Mouse (Mus musculus) embryonic facial prominence, embryonic 11.5 days (tissue): Measurements from ENCODE around the gene Fgfr2. TPM values are rescaled to one million over a fixed set of nuclear protein-coding genes. Genes with fewer than 3 reads are reported as not detected.

ENCODE experiments used
- ATAC-seq: fragments of 200-750 bp; cut with Nextera tagmentation; replicated peaks from 2 replicates; pipeline ENCODE4 v1.8.0; 2017; ENCODE audit warnings: low read depth; ENCODE audit not compliant: insufficient number of reproducible peaks, low FRiP score, low TSS enrichment
- DNase-seq: peaks from one replicate; pipeline ENCODE4 v3.0.0-alpha.2; 2015; ENCODE audit warnings: low spot score
- H3K27ac ChIP-seq: fragments of 300-500 bp; sonication (generic); replicated peaks from 2 replicates; pipeline ENCODE4 v1.5.1; 2014; ENCODE audit warnings: mild to moderate bottlenecking, low read depth, low read length, control low read depth
- H3K27me3 ChIP-seq: fragments of 300-500 bp; sonication (generic); 2 replicates; pipeline ENCODE4 v1.6.1; 2014; ENCODE audit warnings: mild to moderate bottlenecking, low read length, moderate library complexity, mixed read lengths; ENCODE audit not compliant: control insufficient read depth, insufficient read depth
- H3K36me3 ChIP-seq: fragments of 300-500 bp; sonication (generic); replicated peaks from 2 replicates; pipeline ENCODE4 v1.6.1; 2014; ENCODE audit warnings: low read depth, mild to moderate bottlenecking, low read length, moderate library complexity, mixed read lengths; ENCODE audit not compliant: control insufficient read depth, insufficient read depth
- H3K4me1 ChIP-seq: fragments of 300-500 bp; sonication (generic); 2 replicates; pipeline ENCODE4 v1.6.1; 2014; ENCODE audit warnings: low read length, mixed read lengths; ENCODE audit not compliant: control insufficient read depth, insufficient read depth
- H3K4me2 ChIP-seq: fragments of 300-500 bp; sonication (generic); 2 replicates; pipeline ENCODE4 v1.6.1; 2014; ENCODE audit warnings: low read depth, mild to moderate bottlenecking, control low read depth, low read length, moderate library complexity
- H3K4me3 ChIP-seq: fragments of 300-500 bp; sonication (generic); 2 replicates; pipeline ENCODE4 v1.5.1; 2014; ENCODE audit warnings: low read depth, low read length, control low read depth
- H3K9ac ChIP-seq: fragments of 300-500 bp; sonication (generic); replicated peaks from 2 replicates; pipeline ENCODE4 v1.6.1; 2014; ENCODE audit warnings: mild to moderate bottlenecking, control low read depth, low read length
- H3K9me3 ChIP-seq: fragments of 300-500 bp; sonication (generic); replicated peaks from 2 replicates; pipeline ENCODE4 v1.6.1; 2016; ENCODE audit warnings: mild to moderate bottlenecking, low read length, inconsistent platforms, mixed read lengths; ENCODE audit not compliant: control insufficient read depth
- WGBS: fragments of 180-500 bp; shearing (Covaris S2); extraction: QIAGEN DNeasy Blood & Tissue Kit; methylation state at CpG from one replicate; pipeline ENCODE4 v1.1.7; 2014; 5-methylcytosine and 5-hydroxymethylcytosine counted together
- polyA plus RNA-seq: library from polyadenylated mRNA; unstranded; fragments of >200 nt; fragmentation: Nextera tagmentation; extraction: Ambion mirVana; gene quantifications from 2 replicates; pipeline ENCODE4 v1.2.1, GENCODE M21; 2014

The Fgfr2 gene
- polyA plus RNA-seq, 1 experiment from 2014 or later, result 75.6 TPM

DNA sequence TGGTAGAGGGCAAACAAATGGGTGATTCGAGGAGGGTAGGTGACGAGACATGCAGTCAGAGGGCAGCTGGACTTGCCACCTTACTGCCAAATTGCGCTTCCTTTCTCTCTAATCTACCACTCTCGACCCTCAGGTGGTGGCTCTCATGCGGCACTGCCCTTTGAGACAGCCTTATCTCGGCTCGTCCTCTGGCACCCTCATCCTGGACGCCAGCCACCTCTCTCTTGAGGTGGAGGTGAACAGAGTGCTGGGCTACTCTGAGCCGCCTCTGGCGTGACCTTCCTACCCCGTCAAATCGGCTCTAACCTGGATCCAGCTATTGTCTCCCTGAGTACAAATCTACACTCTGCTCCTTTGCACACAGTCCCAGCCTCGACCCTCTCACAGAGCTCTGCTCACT is 344.5 kb downstream of the Fgfr2 start:
- no peak overlapping the region for H3K9ac ChIP-seq
- H3K9me3 ChIP-seq, result no peaks in the 10 kb centered on the region
- no peaks in the 10 kb centered on the region for H3K36me3 ChIP-seq
- 90% methylated on average over 13 of the region's 13 CpGs for WGBS
- DNase-seq (no peak), ATAC-seq (no peak)
- H3K4me3 ChIP-seq, result no peak overlapping the region
- H3K4me2 ChIP-seq, result no peak overlapping the region
- no peaks in the 10 kb centered on the region for H3K27me3 ChIP-seq
- H3K4me1 ChIP-seq, result no peaks in the 10 kb centered on the region; the same call in none of the 2 replicates
- no peak overlapping the region for H3K27ac ChIP-seq

GRCm38 (mm10) chr7:132777728-132778453 is 345.3 kb downstream of the Fgfr2 start:
- Histone ChIP-seq H3K27me3 (no peaks in the 10 kb centered on the region), H3K4me3 (no peak overlapping the region), H3K36me3 (no peaks in the 10 kb centered on the region), H3K27ac (no peak overlapping the region), H3K4me2 (no peak overlapping the region), H3K9ac (no peak overlapping the region), H3K9me3 (no peaks in the 10 kb centered on the region), H3K4me1 (no peaks in the 10 kb centered on the region; the same call in none of the 2 replicates)
- ATAC-seq, result no peak
- 90% methylated on average over 1 of the region's 1 CpGs for WGBS
- no peak for DNase-seq

- no peak for ATAC-seq
- no peak overlapping the region for H3K4me3 ChIP-seq
- no peaks in the 10 kb centered on the region for H3K36me3 ChIP-seq
- no peaks in the 10 kb centered on the region for H3K9me3 ChIP-seq
- H3K27me3 ChIP-seq, result no peaks in the 10 kb centered on the region
- H3K27ac ChIP-seq, result no peak overlapping the region
- peak; percentile 25 for DNase-seq
- H3K4me1 ChIP-seq, result no peaks in the 10 kb centered on the region; the same call in none of the 2 replicates
- WGBS, result 78% methylated on average over 7 of the region's 7 CpGs
- H3K9ac ChIP-seq, result no peak overlapping the region
- H3K4me2 ChIP-seq, result no peak overlapping the region
Measured at GRCm38 (mm10) chr7:132777117-132777516, 346.0 kb downstream of the Fgfr2 start.

GRCm38 (mm10) chr7:132776338-132777111 is 346.6 kb downstream of the Fgfr2 start:
- Histone ChIP-seq H3K9me3 (no peaks in the 10 kb centered on the region), H3K36me3 (no peaks in the 10 kb centered on the region), H3K27ac (no peak overlapping the region), H3K27me3 (no peaks in the 10 kb centered on the region), H3K4me3 (no peak overlapping the region), H3K9ac (no peak overlapping the region), H3K4me2 (no peak overlapping the region), H3K4me1 (no peaks in the 10 kb centered on the region; the same call in none of the 2 replicates)
- ATAC-seq, result no peak
- 82% methylated on average over 7 of the region's 7 CpGs for WGBS
- no peak for DNase-seq

GRCm38 (mm10) chr7:132775922-132776321 is 347.2 kb downstream of the Fgfr2 start:
- no peaks in the 10 kb centered on the region for H3K27me3 ChIP-seq

GRCm38 (mm10) chr7:132775333-132775732 is 347.8 kb downstream of the Fgfr2 start:
- Histone ChIP-seq H3K4me1 (no peaks in the 10 kb centered on the region; the same call in 1 of the 2 replicates), H3K4me2 (no peak overlapping the region), H3K4me3 (no peak overlapping the region), H3K9ac (no peak overlapping the region), H3K36me3 (no peaks in the 10 kb centered on the region), H3K27ac (no peak overlapping the region), H3K9me3 (no peaks in the 10 kb centered on the region), H3K27me3 (no peaks in the 10 kb centered on the region)
- WGBS, result 87% methylated on average over 5 of the region's 5 CpGs
- DNase-seq, result no peak
- no peak for ATAC-seq

More at GRCm38 (mm10) chr7:132775922-132776321, 347.2 kb downstream of the Fgfr2 start:
- Histone ChIP-seq H3K4me2 (no peak overlapping the region), H3K9me3 (no peaks in the 10 kb centered on the region), H3K4me1 (no peaks in the 10 kb centered on the region; the same call in none of the 2 replicates), H3K36me3 (no peaks in the 10 kb centered on the region), H3K4me3 (no peak overlapping the region), H3K9ac (no peak overlapping the region), H3K27ac (no peak overlapping the region)
- DNase-seq (no peak), ATAC-seq (no peak)
- 92% methylated on average over 10 of the region's 10 CpGs for WGBS

DNA sequence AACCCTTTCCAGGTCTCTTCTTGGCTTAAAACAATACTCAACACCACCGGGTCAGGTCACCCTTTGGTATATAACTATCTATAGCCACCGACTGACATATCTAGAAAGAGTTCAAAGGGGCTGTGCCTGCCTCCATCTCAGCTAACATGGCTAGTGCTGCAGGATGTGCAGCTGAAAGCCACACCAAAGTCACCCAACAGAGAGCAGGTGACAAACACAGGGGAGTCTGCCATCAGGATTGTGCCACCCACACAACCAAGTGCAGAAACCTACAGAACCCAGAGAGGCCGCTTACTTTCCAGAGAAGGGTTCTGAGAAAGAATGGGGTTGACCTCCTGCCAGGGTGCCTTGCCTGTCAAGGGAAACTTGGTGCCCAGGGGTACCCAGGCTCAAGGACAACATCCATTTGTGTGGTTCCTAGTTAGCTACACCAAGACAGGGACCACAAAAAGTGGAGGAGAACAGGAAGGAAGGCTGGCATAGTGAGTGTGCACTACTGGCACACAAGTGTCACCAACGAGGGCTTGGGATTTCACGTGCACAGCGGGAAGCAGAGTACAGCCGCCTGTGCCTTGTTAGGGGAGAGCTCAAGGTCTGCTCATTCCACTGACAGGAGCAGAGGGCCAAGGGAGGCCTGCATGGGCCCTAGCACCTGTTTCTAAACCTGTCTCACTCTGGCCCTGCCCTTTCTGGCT is 350.0 kb downstream of the Fgfr2 start:
- Histone ChIP-seq H3K36me3 (no peaks in the 10 kb centered on the region), H3K9ac (no peak overlapping the region), H3K9me3 (no peaks in the 10 kb centered on the region), H3K4me3 (no peak overlapping the region), H3K4me2 (no peak overlapping the region), H3K27me3 (no peaks in the 10 kb centered on the region), H3K27ac (no peak overlapping the region), H3K4me1 (no peaks in the 10 kb centered on the region; the same call in 1 of the 2 replicates)
- WGBS, result 84% methylated on average over 7 of the region's 7 CpGs
- ATAC-seq (no peak), DNase-seq (no peak)
